Mouse (Mus musculus) natural killer cell, adult 2 months (primary cell): Measurements from ENCODE around the gene Kcnb1.
A peak's percentile ranks its signal among the peaks of the same experiment; 100 is the strongest.

ENCODE experiments used
- DNase-seq, 2 experiments: peaks; one replicate each; pipeline ENCODE4 v3.0.0; 2022; ENCODE audit warnings: low spot score in 2 of 2

Kcnb1 gene

DNA sequence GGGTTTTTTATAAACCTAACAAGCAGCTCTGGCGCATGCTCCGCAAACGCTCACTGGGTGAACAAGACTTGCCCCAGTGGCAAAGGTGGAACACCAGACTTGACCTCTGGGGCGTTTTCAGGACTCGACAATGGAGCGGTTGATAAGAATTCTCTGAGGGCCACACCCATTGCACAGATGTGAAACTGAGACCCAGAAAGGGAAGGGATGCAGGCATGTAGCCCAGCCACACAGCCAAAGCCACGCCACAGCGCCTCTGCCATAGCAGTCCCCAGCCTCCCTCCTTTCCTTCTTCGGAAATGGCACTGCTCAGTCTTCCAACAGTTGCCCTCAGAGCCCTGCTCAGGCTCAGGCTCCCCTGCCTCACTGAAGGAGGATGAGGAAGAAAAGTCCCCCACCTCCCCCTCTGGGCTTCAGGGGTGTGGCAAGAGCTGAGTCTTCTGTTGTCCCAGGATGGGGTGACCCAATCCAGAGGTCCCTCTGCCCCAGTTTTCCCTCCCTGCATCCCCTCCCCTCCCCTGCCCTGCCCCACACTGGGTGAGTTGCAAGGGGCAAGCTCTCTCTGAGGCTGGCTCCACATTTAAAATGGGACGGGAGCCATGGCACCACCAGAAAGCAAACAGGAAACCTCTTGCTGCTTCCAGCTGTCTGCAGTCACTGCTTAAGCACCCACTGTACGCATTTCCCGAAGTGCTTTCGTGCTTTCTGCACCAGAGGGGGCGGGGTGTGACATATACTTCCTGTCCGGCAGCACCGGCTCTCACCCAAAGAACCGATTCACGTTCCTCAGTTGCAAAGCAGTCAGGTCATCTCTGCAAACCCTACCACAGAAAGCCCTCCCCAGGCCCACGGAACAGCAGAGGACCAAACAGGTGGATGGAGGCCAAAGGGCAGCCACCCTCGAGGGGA is 61.0 kb downstream of the Kcnb1 start:
- DNase-seq = peak; percentile 74 to 85

- DNase-seq = no peak
Observed at GRCm38 (mm10) chr2:167127404-167127803, 62.6 kb downstream of the Kcnb1 start.

- DNase-seq = no peak
Observed at GRCm38 (mm10) chr2:167125781-167126180, 64.2 kb downstream of the Kcnb1 start.

DNA sequence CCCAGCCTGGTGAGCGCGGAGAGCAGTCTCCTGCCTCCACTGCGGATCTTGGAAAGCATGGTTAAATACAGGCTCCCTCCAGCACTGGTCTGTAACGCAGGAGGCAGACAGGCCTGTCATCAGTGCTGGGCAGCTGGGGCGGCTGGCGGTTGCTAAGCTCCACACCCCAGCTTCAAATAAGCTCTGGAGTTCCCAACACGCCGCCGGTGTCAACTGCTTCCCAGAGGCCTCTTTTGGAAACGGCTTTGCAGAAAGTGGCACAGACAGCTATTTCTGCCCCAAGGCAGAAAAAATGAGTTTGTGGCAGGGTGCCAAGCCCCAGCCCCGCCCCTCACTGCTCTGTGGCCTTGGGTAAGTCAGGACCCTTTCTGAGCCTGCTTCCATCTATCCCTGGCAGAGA is 66.0 kb downstream of the Kcnb1 start:
- no peak for DNase-seq

GRCm38 (mm10) chr2:167122737-167123136 is 67.2 kb downstream of the Kcnb1 start:
- DNase-seq = no peak

- no peak for DNase-seq
Observed at GRCm38 (mm10) chr2:167121996-167122395, 68.0 kb downstream of the Kcnb1 start.

- no peak for DNase-seq
Observed at GRCm38 (mm10) chr2:167121228-167121627, 68.7 kb downstream of the Kcnb1 start.

- no peak for DNase-seq
Observed at GRCm38 (mm10) chr2:167120186-167120830, 69.6 kb downstream of the Kcnb1 start.

GRCm38 (mm10) chr2:167118046-167118445 is 71.9 kb downstream of the Kcnb1 start:
- DNase-seq = no peak

GRCm38 (mm10) chr2:167112737-167113136 is 77.2 kb downstream of the Kcnb1 start:
- peak; percentile 67 to 82 for DNase-seq

GRCm38 (mm10) chr2:167112259-167112658 is 77.7 kb downstream of the Kcnb1 start:
- no peak for DNase-seq

GRCm38 (mm10) chr2:167109506-167109905 is 80.4 kb downstream of the Kcnb1 start:
- DNase-seq = no peak

DNA sequence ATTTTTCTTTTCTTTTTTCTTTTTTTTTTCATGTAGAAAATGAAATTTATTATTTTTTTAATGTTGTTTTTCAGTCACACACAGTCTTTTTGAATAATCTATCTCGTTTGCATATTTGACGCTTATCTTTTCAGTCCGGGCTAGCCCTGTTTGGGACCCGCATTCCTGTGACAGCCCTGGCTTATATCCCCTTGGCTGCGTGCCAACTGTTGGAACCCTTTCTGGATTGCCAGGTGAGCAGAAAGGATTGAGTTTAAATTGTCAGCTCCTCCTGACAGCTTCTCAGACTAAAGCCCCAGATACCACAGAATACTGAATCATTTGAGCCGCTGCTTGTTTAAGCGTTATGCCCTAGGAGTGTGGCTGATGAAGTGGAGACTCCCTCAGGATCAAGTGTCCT is 86.4 kb downstream of the Kcnb1 start:
- no peak for DNase-seq

DNA sequence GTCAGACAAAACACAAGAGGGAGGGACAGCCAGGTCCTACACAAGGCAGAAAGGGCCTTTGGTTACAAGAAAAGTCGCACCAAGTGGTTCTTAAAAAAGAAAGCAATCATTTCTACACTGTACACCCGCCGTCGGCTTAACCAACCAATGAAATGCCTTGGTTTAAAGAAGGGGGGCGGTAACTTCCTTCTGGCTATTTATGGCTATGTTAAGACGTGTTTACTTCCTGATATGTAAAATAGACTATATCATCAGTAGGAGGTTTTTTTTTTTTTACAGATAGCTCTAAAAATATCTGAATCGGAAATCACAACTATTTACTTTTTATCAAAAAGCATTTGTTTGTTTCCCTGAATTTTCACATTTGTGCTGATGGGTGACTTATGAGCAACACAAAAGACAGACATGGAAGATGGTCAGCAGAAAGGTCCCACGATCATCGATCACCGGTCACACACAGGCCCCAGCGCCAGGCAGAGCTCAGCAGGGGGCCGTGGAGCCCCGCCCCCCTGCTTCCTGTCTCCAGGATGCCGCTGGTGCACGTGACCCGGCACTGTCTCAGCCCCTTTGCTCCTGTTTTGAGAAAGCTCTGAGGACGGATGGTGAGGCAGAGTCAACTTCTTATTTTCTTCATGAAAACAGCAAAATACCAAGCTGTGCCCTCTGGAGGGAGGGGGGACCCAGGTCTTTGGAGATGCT is 88.1 kb downstream of the Kcnb1 start:
- DNase-seq = peak; percentile 64 to 84

- peak in 1 of 2 experiments; percentile 24 for DNase-seq
Observed at GRCm38 (mm10) chr2:167094688-167095087, 95.3 kb downstream of the Kcnb1 start.

GRCm38 (mm10) chr2:167093171-167093900 is 96.6 kb downstream of the Kcnb1 start:
- no peak for DNase-seq

DNA sequence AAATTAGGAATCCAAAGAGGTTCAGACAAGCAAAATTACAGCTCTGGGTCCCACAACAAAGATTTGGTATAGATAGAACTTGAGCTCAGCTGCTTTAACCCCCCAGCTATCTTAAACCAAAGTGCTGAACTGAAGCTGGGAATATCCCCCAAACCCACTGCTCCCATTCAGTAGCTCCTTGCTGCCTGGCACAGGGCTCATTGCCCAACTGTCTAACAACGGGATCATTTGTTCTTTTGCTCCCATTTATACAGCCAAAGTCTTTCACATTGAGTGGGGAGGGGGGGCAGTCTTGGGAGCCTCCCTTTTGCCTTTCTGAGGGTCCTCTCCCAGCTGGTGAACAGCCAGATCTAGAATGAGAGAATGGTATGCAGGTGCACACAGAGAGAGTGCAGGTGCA is 99.7 kb downstream of the Kcnb1 start:
- DNase-seq = no peak

GRCm38 (mm10) chr2:167086836-167087235 is 103.1 kb downstream of the Kcnb1 start:
- DNase-seq = no peak

DNA sequence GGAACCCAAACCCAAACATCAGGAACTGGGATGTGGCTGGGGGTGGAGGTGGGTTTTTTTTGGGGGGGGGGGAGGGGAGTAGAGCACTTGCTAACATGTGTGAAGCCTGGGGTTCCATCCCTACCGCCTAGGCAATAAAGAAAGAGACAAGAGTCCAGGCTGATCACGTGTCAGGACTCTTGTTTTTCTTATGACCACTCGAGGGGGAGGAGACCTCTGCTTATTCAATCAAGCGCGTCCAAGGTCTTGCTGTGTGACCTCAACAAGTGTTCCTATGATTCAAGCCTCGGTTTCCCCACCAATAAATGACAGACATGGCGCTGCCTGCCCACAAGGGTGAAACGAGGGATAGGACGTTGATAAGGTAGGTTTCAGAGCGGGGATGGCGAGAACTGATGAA is 103.9 kb downstream of the Kcnb1 start:
- DNase-seq = no peak

- DNase-seq = peak; percentile 50 to 74
Observed at GRCm38 (mm10) chr2:167081639-167082038, 108.3 kb downstream of the Kcnb1 start.

DNA sequence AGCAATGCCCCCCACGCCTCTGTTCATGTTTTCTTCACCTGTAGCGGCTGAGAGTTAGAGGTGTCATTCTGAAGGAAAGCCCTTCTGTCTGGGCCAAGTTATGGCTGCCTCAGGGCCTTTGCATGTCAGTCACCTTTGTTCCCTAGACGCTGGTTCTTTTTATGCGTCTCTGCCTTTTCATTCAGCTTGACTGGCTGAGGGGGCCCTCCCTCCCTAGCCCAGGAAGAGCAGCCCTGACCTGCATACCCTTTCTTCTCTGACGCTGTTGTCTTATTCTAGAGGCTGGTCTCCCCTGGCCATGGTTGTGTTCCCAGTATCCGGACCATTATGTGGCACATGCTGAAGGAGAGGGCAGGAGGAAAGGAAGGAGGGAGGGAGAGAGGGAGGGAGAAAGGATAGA is 108.8 kb downstream of the Kcnb1 start:
- DNase-seq = no peak

GRCm38 (mm10) chr2:167080387-167080786 is 109.6 kb downstream of the Kcnb1 start:
- no peak for DNase-seq
